Mouse (Mus musculus) ES-Bruce4 (cell line): Measurements from ENCODE around the gene Prtg. TPM values are rescaled to one million over a fixed set of nuclear protein-coding genes. Genes with fewer than 3 reads are reported as not detected.

ENCODE experiments used
- H3K27ac ChIP-seq: 2 replicates; pipeline ENCODE4 v1.5.1; 2012; ENCODE audit warnings: low read length, inconsistent platforms; ENCODE audit not compliant: insufficient read depth
- H3K27me3 ChIP-seq: 2 replicates; pipeline ENCODE4 v1.6.1; 2012; ENCODE audit warnings: mild to moderate bottlenecking, low read length, inconsistent platforms; ENCODE audit not compliant: control insufficient read depth, poor library complexity, insufficient read depth, severe bottlenecking
- H3K36me3 ChIP-seq: 2 replicates; pipeline ENCODE4 v1.6.1; 2012; ENCODE audit warnings: inconsistent platforms, mild to moderate bottlenecking, low read length, moderate library complexity; ENCODE audit not compliant: control insufficient read depth, poor library complexity, insufficient read depth, severe bottlenecking
- H3K4me1 ChIP-seq: one replicate; pipeline ENCODE4 v1.8.1; 2011; ENCODE audit warnings: low read length; ENCODE audit not compliant: control insufficient read depth, insufficient read depth
- H3K4me3 ChIP-seq: 2 replicates; pipeline ENCODE4 v1.5.1; 2011; ENCODE audit warnings: low read depth, mild to moderate bottlenecking, low read length
- H3K9ac ChIP-seq: 2 replicates; pipeline ENCODE4 v1.6.1; 2012; ENCODE audit warnings: low read depth, mild to moderate bottlenecking, inconsistent platforms; ENCODE audit not compliant: poor library complexity, severe bottlenecking
- H3K9me3 ChIP-seq: replicated peaks from 2 replicates; pipeline ENCODE4 v1.6.1; 2012; ENCODE audit warnings: mild to moderate bottlenecking, low read length, inconsistent platforms; ENCODE audit not compliant: control insufficient read depth, poor library complexity, insufficient read depth, severe bottlenecking
- CTCF ChIP-seq: IDR thresholded peaks from one replicate; pipeline ENCODE4 v1.8.1; 2011; ENCODE audit warnings: low read depth, low read length
- EP300 ChIP-seq: IDR thresholded peaks from 2 replicates; pipeline ENCODE4 v1.6.1; 2011; ENCODE audit warnings: low read depth, low read length; ENCODE audit not compliant: insufficient read depth
- POLR2A ChIP-seq: IDR thresholded peaks from one replicate; pipeline ENCODE4 v1.8.1; 2011; ENCODE audit warnings: low read length; ENCODE audit not compliant: insufficient read depth
- polyA plus RNA-seq: library from polyadenylated mRNA; stranded (reverse); fragments of >200 nt; gene quantifications from 2 replicates; pipeline ENCODE4 v1.2.4, GENCODE M21; 2011; ENCODE audit warnings: low read depth; ENCODE audit not compliant: missing spikeins, insufficient read depth, insufficient read length

Prtg gene
- polyA plus RNA-seq, 1 experiment = 78.5 TPM

GRCm38 (mm10) chr9:72803280-72803679 is 3.4 kb upstream of the Prtg start:
- Histone ChIP-seq H3K36me3 (no peaks in the 10 kb centered on the region), H3K9ac (no peak overlapping the region), H3K27me3 (peaks cover 9% of the 10 kb centered on the region), H3K4me3 (no peak overlapping the region), H3K9me3 (no peaks in the 10 kb centered on the region), H3K4me1 (peaks cover 3% of the 10 kb centered on the region), H3K27ac (no peak overlapping the region)
- TF ChIP-seq EP300 (no peak), CTCF (no peak), POLR2A (no peak)

DNA sequence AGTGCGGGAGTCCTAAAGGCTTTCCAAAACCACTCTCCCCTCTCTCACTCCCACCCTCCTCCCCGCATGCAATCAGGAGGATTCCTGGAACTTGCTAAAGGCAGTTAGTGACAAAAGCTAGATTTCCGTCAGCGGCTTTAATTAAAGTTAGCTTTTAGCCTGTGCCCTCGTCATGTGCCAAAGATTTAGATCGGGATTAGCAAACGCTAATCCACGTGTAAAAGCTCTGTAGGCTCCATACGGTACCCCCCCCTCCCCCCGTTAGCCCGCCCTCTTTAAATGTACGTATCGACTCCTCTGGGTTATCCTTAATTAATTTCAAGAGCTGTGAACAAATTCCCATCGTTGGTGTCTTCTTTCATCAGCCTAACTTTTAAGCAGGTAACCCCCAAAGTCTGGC is 528 bp upstream of the Prtg start:
- no peak for TF ChIP-seq POLR2A
- no peak for TF ChIP-seq EP300
- TF ChIP-seq CTCF = no peak
- Histone ChIP-seq H3K4me3 (no peak overlapping the region; the same call in 1 of the 2 replicates), H3K4me1 (peaks cover 5% of the 10 kb centered on the region), H3K27ac (no peak overlapping the region), H3K36me3 (no peaks in the 10 kb centered on the region), H3K9ac (peak overlapping the region; percentile 83; the same call in 1 of the 2 replicates), H3K27me3 (peaks cover 9% of the 10 kb centered on the region), H3K9me3 (no peaks in the 10 kb centered on the region)

DNA sequence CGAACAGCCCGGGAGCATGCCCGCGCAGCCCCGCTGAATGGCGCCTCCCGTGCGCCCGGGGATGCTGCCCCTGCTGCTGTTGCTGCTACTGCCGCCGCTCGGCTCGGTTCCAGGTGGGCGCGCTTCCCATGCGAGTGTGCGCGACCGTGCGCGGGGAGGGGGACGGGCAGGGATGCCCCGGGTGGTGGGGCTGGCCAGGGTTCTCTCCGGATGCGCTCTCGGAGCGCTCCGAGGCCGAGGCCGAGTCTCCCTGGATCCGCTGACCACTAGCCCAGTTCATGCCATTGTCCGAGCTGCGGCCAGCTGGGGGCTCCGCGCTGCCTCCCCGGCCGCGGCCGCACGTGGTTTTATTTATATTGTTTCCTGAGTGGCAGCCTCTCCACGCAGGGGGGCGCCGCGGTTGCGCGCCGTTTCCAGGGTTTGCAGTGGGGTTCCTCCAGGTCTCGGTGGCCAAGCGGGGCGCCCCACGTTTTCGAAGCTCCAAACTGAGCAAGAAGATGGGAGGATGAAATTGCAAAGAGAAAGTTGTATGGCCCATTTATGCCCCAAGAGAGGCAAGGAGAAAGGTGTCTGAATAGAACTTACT is 839 bp downstream of the Prtg start:
- no peaks in the 10 kb centered on the region for H3K36me3 ChIP-seq
- peak overlapping the region; percentile 83 for H3K9ac ChIP-seq
- TF ChIP-seq EP300 = no peak
- no peak for TF ChIP-seq CTCF
- TF ChIP-seq POLR2A = no peak
- peaks cover 9% of the 10 kb centered on the region for H3K27me3 ChIP-seq
- H3K4me1 ChIP-seq = peaks cover 5% of the 10 kb centered on the region
- no peaks in the 10 kb centered on the region for H3K9me3 ChIP-seq
- no peak overlapping the region for H3K27ac ChIP-seq
- peak overlapping the region; percentile 85 for H3K4me3 ChIP-seq

GRCm38 (mm10) chr9:72808176-72808575 is 1.5 kb downstream of the Prtg start:
- Histone ChIP-seq H3K9me3 (no peaks in the 10 kb centered on the region), H3K4me1 (peaks cover 2% of the 10 kb centered on the region), H3K27ac (0 out of 2 replicates have a peak overlapping the region, but pooled peaks have one; percentile 30), H3K27me3 (peaks cover 9% of the 10 kb centered on the region), H3K9ac (peak overlapping the region; percentile 83), H3K36me3 (no peaks in the 10 kb centered on the region), H3K4me3 (0 out of 2 replicates have a peak overlapping the region, but pooled peaks have one; percentile 11)
- TF ChIP-seq EP300 (peak; percentile 84), CTCF (no peak)

DNA sequence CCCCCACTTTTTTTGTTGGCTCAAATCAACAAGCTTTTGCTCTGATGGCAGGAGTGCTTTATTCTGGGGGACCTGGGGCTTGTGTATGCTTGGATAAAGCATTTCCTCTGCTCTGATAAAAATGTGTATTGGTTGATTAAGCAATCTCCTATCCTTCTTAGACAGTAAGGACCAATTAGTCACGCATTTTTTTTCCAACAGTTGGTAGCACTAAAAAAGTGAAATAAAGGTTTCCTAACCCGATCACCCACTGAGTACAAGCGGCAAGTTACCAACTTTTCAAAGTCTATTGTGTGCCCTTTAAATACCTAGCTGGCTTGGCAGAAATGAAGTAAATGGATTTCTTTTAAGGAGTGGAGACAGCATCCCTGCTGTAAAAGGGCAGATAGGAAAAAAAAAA is 1.9 kb downstream of the Prtg start:
- Histone ChIP-seq H3K27ac (no peak overlapping the region), H3K27me3 (peaks cover 9% of the 10 kb centered on the region), H3K36me3 (no peaks in the 10 kb centered on the region), H3K4me1 (peaks cover 2% of the 10 kb centered on the region), H3K9ac (no peak overlapping the region), H3K9me3 (no peaks in the 10 kb centered on the region), H3K4me3 (no peak overlapping the region)
- TF ChIP-seq EP300 (no peak), CTCF (no peak), POLR2A (no peak)

DNA sequence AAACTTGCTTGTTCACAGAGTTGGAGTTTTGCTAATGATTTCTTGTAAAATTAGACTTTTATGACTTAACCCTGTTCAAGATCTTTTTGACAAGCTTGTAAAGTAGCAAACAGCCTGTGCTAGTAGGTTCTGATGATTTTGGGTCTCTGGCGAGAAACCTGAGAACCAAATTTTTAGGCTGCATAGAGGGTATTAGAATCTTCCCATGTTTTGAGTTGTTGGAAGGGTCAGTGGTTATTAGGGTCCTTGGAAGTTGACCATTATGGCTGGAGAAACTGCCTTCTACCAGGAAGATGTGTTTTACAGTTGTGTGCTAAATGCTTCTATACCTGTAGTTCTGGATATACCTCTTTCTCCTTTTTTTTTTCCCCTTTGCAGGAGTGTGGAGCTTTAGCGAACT is 2.4 kb downstream of the Prtg start:
- Histone ChIP-seq H3K9ac (no peak overlapping the region), H3K4me1 (peaks cover 2% of the 10 kb centered on the region), H3K36me3 (no peaks in the 10 kb centered on the region), H3K27ac (peak overlapping the region; percentile 22; the same call in 1 of the 2 replicates), H3K27me3 (peaks cover 9% of the 10 kb centered on the region), H3K4me3 (no peak overlapping the region), H3K9me3 (peaks cover 3% of the 10 kb centered on the region; the same call in 1 of the 2 replicates)
- TF ChIP-seq POLR2A = no peak
- no peak for TF ChIP-seq EP300
- TF ChIP-seq CTCF = no peak
